Mouse (Mus musculus) embryonic facial prominence, embryonic 14.5 days (tissue): ENCODE data around the gene Gm4763. TPM values are rescaled to one million over a fixed set of nuclear protein-coding genes. Genes with fewer than 3 reads are reported as not detected.
"Not testable (repeated sequence)": the region's sequence is repeated elsewhere in the genome, so short reads cannot be mapped to it uniquely, and the experiment has no call there.

Experiments
- ATAC-seq: fragments of 200-750 bp; cut with Nextera tagmentation; 2 replicates; pipeline ENCODE4 v1.8.0; 2017; ENCODE audit warnings: low read depth, moderate number of reproducible peaks, moderate TSS enrichment
- DNase-seq: peaks from one replicate; pipeline ENCODE4 v3.0.0-alpha.2; 2015; ENCODE audit warnings: low spot score
- H3K27ac ChIP-seq: fragments of 300-500 bp; sonication (generic); replicated peaks from 2 replicates; pipeline ENCODE4 v1.5.1; 2014; ENCODE audit warnings: low read depth, mild to moderate bottlenecking, low read length, moderate library complexity
- H3K27me3 ChIP-seq: fragments of 300-500 bp; sonication (generic); replicated peaks from 2 replicates; pipeline ENCODE4 v1.6.1; 2014; ENCODE audit warnings: low read length; ENCODE audit not compliant: control insufficient read depth, insufficient read depth
- H3K36me3 ChIP-seq: fragments of 300-500 bp; sonication (generic); 2 replicates; pipeline ENCODE4 v1.6.1; 2014; ENCODE audit warnings: low read length, mixed read lengths; ENCODE audit not compliant: control insufficient read depth, insufficient read depth
- H3K4me1 ChIP-seq: fragments of 300-500 bp; sonication (generic); 2 replicates; pipeline ENCODE4 v1.6.1; 2014; ENCODE audit warnings: antibody characterized with exemption, low read length; ENCODE audit not compliant: control insufficient read depth, insufficient read depth
- H3K4me2 ChIP-seq: fragments of 300-500 bp; sonication (generic); 2 replicates; pipeline ENCODE4 v1.6.1; 2014; ENCODE audit warnings: low read depth, mild to moderate bottlenecking, low read length, moderate library complexity, mixed read lengths
- H3K4me3 ChIP-seq: fragments of 300-500 bp; sonication (generic); 2 replicates; pipeline ENCODE4 v1.5.1; 2014; ENCODE audit warnings: low read depth, mild to moderate bottlenecking, low read length
- H3K9ac ChIP-seq: fragments of 300-500 bp; sonication (generic); 2 replicates; pipeline ENCODE4 v1.6.1; 2014; ENCODE audit warnings: low read depth, mild to moderate bottlenecking, low read length, moderate library complexity, mixed read lengths
- H3K9me3 ChIP-seq: fragments of 300-500 bp; sonication (generic); 2 replicates; pipeline ENCODE4 v1.6.1; 2016; ENCODE audit warnings: low read length; ENCODE audit not compliant: control insufficient read depth
- WGBS: fragments of 180-500 bp; shearing (Covaris S2); extraction: QIAGEN DNeasy Blood & Tissue Kit; methylation state at CpG from one replicate; pipeline ENCODE4 v1.1.7; 2014; 5-methylcytosine and 5-hydroxymethylcytosine counted together
- polyA plus RNA-seq: library from polyadenylated mRNA; unstranded; fragments of >200 nt; fragmentation: Nextera tagmentation; extraction: Ambion mirVana; gene quantifications from 2 replicates; pipeline ENCODE4 v1.2.1, GENCODE M21; 2014

The Gm4763 gene
- polyA plus RNA-seq, 1 experiment from 2014 or later, result not detected

DNA sequence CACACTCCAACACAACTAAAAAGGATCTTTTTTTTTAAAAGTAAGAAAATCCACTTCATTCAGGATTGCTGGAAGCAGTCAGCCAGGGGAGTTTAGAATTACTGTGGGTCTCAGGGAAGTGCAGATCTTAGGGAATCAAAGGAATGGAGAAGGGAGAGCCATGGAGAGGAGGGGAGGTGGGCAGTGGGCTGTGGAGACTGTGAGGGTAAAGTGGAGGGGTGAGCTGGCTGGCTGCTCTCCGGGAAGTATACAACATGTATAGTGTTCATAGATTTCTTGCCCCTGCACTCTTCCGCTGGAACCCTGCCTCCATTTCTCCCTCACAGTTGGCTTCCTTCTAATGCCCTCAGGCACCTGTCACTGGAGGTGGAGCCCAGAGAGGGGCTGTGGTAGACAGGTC is 24.9 kb upstream of the Gm4763 start:
- Histone ChIP-seq H3K27me3 (no peaks in the 10 kb centered on the region), H3K4me1 (0 out of 2 replicates have a peak, but pooled peaks cover 4% of the 10 kb centered on the region), H3K36me3 (no peaks in the 10 kb centered on the region), H3K4me2 (no peak overlapping the region), H3K9ac (no peak overlapping the region), H3K27ac (no peak overlapping the region), H3K4me3 (no peak overlapping the region), H3K9me3 (no peaks in the 10 kb centered on the region)
- no CpG with 5 or more reads among the region's 2 CpGs for WGBS
- no peak for DNase-seq
- no peak for ATAC-seq

DNA sequence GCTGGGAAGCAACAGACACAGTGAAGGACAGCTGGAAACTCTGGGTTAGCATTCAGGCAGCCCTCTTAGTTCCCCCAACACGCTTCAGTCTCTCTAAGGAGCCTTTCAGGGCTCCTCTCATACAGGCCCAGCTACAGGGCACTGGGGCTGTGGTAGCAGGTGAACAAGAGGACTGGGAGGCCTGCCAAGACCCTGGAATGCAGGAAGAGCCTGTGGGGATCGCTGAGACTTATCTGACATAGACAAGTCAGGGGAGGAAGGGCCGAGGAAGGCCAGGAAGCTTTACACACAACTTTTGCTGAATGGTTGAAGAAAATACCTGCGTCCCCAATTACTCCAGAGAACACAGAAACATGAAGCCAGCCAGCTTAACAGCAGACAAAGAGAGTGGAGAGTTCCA is 24.0 kb upstream of the Gm4763 start:
- no peak overlapping the region for H3K9ac ChIP-seq
- H3K4me3 ChIP-seq, result no peak overlapping the region
- 34% methylated on average over 4 of the region's 4 CpGs for WGBS
- no peak overlapping the region for H3K4me2 ChIP-seq
- no peaks in the 10 kb centered on the region for H3K36me3 ChIP-seq
- ATAC-seq (peak; percentile 70; the same call in 1 of the 2 replicates), DNase-seq (peak; percentile 66)
- no peaks in the 10 kb centered on the region for H3K27me3 ChIP-seq
- H3K27ac ChIP-seq, result no peak overlapping the region
- H3K9me3 ChIP-seq, result no peaks in the 10 kb centered on the region
- 0 out of 2 replicates have a peak, but pooled peaks cover 4% of the 10 kb centered on the region for H3K4me1 ChIP-seq

DNA sequence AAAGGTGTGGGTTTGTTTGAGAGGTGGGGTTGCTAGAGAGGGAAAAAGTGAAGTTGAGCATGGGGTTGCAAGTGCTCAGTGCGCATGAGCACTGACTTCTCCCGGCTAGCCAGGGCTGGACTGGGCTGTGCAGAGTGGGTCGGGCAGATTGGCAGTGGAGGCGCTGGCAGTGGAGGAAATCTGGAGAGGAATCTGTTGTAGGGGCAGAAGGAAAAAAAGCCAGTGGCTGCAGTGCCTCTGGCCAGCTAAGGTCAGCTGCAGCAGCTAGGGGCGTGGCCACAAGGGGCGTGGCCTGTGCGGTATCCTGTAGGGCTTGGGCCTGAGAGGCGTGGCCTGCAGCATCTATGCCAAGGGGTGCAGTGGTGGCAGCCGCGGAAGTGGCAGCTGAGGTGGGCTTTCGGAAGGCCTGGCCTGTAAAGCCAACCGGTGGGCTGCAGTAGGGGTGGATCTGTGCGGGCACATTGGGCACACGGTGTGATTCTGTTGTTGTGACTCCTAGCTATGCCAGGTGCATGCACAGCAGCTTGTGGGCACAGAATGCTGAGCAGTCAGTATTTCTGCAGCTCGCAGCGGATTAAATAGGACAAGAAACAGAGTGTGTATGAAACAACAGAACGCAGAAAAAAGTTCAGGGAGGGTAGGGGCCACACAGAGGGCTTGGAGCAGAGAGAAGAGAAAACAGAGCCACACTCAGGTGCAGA is 9.4 kb upstream of the Gm4763 start:
- H3K36me3 ChIP-seq, result no peaks in the 10 kb centered on the region
- H3K9ac ChIP-seq, result no peak overlapping the region
- 0 out of 2 replicates have a peak, but pooled peaks cover 4% of the 10 kb centered on the region for H3K9me3 ChIP-seq
- H3K27me3 ChIP-seq, result no peaks in the 10 kb centered on the region
- ATAC-seq (0 out of 2 replicates have a peak, but pooled peaks have one; percentile 30), DNase-seq (peak; percentile 33)
- 12% methylated on average over 17 of the region's 17 CpGs for WGBS
- H3K4me2 ChIP-seq, result peak overlapping the region; percentile 29; the same call in 1 of the 2 replicates
- no peak overlapping the region for H3K27ac ChIP-seq
- H3K4me3 ChIP-seq, result no peak overlapping the region
- no peaks in the 10 kb centered on the region for H3K4me1 ChIP-seq

DNA sequence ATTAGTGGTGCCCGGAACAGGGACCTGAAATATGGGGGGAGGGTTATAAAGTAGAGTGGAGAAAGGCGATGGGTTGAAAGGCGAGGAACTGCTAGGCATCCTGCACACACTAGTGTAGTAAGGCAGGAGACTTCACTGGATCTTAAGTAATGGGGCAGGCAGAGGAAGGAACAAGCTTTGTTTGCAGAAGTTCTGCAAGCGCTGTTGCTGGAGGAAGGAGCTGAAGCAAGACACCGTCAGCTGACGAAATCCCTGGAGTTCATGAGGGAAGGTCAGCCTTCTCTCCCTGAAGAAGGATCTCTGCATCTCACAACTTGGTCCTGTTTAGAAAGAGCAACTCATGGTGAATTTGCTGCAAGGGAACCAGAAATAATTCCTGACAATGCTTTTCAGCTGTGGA is 11.7 kb downstream of the Gm4763 start:
- Histone ChIP-seq H3K27me3 (no peaks in the 10 kb centered on the region), H3K9ac (no peak overlapping the region), H3K36me3 (no peaks in the 10 kb centered on the region), H3K27ac (no peak overlapping the region), H3K4me2 (no peak overlapping the region), H3K4me1 (no peaks in the 10 kb centered on the region), H3K4me3 (no peak overlapping the region), H3K9me3 (no peaks in the 10 kb centered on the region)
- no peak for ATAC-seq
- 65% methylated on average over 6 of the region's 6 CpGs for WGBS
- no peak for DNase-seq

DNA sequence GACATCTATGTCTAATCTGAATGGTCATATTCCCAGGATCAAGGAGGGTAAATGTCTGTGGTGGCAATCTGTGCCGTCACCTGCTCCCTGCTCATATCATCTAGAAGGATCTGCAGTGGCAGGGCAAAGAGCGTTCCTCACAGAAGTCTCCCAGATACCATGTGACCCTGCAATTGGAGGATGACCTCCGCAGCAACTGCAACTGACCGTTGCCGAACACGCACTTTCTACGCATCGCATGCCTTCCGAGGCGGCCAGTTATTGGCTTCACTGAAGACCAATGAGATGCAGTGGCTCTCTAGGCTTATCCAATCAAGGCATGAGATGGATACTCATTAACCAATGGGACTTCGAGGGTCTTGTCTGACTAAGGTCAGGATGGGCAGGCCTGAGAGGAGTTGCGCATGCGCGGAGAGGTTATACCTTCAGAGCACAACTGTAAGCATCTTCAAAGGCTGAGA is 17.8 kb downstream of the Gm4763 start, which contains the start of gene BC049730:
Gene BC049730, plus strand, starts transcription at position 411 of the 461 bp plus-strand sequence.
- H3K9me3 ChIP-seq, result no peaks in the 10 kb centered on the region
- H3K4me3 ChIP-seq, result no peak within 1 kb of the TSS
- H3K27me3 ChIP-seq, result no peaks in the 10 kb centered on the region
- H3K36me3 ChIP-seq, result no peaks in the 10 kb centered on the region
- DNase-seq (no peak), ATAC-seq (no peak)
- no peak within 1 kb of the TSS for H3K9ac ChIP-seq
- no peak within 1 kb of the TSS for H3K4me2 ChIP-seq
- no peak within 1 kb of the TSS for H3K27ac ChIP-seq
- WGBS, result 91% methylated on average over 14 of the region's 14 CpGs
- H3K4me1 ChIP-seq, result no peaks in the 10 kb centered on the region

DNA sequence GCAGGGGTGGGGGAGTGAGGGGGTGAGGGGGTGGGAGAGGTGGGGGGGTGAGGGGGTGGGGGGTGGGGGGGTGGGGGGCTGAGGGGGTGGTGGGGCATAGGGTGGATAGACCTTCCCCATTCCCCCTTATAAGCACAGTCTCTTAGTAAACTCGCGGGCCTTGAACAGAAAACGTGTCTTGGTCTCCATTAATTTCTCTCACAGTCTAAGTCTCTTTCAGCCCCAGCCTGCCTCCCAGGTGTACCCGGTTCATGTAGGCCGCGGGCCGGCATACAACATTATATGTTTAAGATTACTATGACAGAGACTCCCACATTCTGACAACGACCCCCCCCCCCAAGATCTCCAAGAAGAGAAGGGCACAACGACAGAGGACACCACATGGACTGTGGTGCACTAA is 23.9 kb downstream of the Gm4763 start:
- DNase-seq, H3K4me3 ChIP-seq: not testable (repeated sequence)
- WGBS, result 77% methylated on average over 7 of the region's 9 CpGs

DNA sequence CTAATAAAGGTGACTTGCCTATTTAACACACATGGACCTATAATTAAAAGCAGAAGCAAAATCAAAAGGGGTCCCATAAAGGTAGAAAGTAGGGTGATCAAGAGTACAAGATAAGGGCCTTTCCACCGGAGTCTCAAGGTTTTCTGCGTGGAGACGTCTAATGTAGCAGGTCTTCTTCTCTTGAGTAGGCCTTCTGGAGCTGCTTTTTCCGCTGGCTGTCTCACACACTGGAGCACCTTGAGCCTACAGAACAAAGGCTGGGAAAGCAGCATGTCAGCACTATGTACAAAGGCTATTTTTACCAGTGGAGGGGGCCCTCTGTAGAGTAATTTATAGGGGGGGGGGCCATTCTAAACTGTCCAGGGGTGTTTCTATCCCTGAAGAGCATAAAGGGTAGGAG is 28.8 kb downstream of the Gm4763 start:
- not testable (repeated sequence) for H3K27me3 ChIP-seq, H3K27ac ChIP-seq, H3K36me3 ChIP-seq, DNase-seq, H3K9ac ChIP-seq, H3K4me3 ChIP-seq, H3K9me3 ChIP-seq, H3K4me2 ChIP-seq, H3K4me1 ChIP-seq, ATAC-seq
- WGBS, result 82% methylated on average over 4 of the region's 4 CpGs

More for the DNA sequence above, 23.9 kb downstream of the Gm4763 start:
- not testable (repeated sequence) for H3K36me3 ChIP-seq, H3K4me2 ChIP-seq, H3K27ac ChIP-seq, H3K27me3 ChIP-seq, ATAC-seq, H3K4me1 ChIP-seq, H3K9me3 ChIP-seq, H3K9ac ChIP-seq

DNA sequence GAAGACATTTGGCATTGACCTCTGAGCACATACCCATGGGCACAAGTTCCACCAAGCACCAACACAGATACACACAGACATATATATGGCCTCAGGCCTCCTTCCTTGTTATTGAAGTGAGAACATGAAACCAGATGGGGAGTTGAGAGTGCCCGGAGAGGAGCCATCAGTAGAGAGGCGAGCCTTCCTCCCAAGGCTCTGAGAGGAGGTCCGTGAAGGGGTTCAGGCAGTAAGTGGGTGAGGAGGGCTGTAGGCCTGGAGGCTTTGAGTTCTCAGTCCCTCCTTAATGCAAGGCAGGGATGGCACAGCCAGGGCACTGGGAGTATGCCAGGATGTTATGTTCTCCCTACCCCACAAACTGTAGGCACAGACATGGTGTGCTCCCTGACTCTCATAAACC is 34.0 kb downstream of the Gm4763 start:
- H3K9me3 ChIP-seq, H3K27me3 ChIP-seq, H3K9ac ChIP-seq, H3K4me2 ChIP-seq, ATAC-seq, H3K36me3 ChIP-seq, H3K4me3 ChIP-seq, H3K27ac ChIP-seq, H3K4me1 ChIP-seq, DNase-seq: not testable (repeated sequence)
- 75% methylated on average over 2 of the region's 3 CpGs for WGBS

DNA sequence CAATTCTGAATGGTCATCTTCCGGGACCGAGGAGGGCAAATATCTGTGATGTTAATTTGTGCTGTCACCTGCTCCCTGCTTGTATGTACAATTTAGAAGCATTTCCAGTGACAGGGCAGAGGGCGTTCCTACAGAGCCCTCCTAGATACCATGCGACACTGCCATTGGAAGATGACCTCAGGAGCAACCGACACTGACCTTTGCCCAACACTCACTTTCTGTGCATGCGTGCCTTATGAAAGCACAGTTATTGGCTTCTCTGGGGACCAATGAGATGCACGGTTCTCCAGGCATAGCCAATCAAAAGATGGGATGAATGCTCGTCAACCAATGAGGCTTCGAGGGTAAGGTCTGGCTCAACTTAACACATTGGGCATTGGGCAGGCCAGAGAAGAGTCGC is 39.2 kb downstream of the Gm4763 start:
- WGBS, result 86% methylated on average over 10 of the region's 10 CpGs
- ATAC-seq, H3K4me3 ChIP-seq: not testable (repeated sequence)

More for the DNA sequence above, 39.2 kb downstream of the Gm4763 start:
- H3K9me3 ChIP-seq, H3K36me3 ChIP-seq, H3K4me1 ChIP-seq, H3K9ac ChIP-seq, H3K27ac ChIP-seq, H3K4me2 ChIP-seq, DNase-seq, H3K27me3 ChIP-seq: not testable (repeated sequence)
